Mouse (Mus musculus) adrenal gland, postnatal 10 days (tissue): ENCODE results near the gene Lmntd1. TPM values are rescaled to one million over a fixed set of nuclear protein-coding genes. Genes with fewer than 3 reads are reported as not detected.
A peak's percentile ranks its signal among the peaks of the same experiment; 100 is the strongest.

Source experiments
- DNase-seq: peaks from one replicate; pipeline ENCODE4 v3.0.0; 2021; ENCODE audit warnings: mixed read lengths
- total RNA-seq, 2 experiments: library from RNA; stranded (reverse); gene quantifications; 2 replicates each; pipeline ENCODE4 v1.2.3; 2021

The Lmntd1 gene
- total RNA-seq, 2 experiments from 2014 or later, result 1.2 to 1.7 TPM

GRCm38 (mm10) chr6:145378689-145379088 is 235.4 kb downstream of the Lmntd1 start:
- no peak for DNase-seq

- DNase-seq, result no peak
Observed at GRCm38 (mm10) chr6:145374372-145374771, 239.7 kb downstream of the Lmntd1 start.

GRCm38 (mm10) chr6:145373712-145374221 is 240.4 kb downstream of the Lmntd1 start:
- no peak for DNase-seq

- DNase-seq, result no peak
Observed at GRCm38 (mm10) chr6:145372066-145372465, 242.1 kb downstream of the Lmntd1 start.

GRCm38 (mm10) chr6:145371586-145371985 is 242.5 kb downstream of the Lmntd1 start:
- no peak for DNase-seq

GRCm38 (mm10) chr6:145370302-145370701 is 243.8 kb downstream of the Lmntd1 start:
- DNase-seq, result no peak

GRCm38 (mm10) chr6:145369290-145369689 is 244.8 kb downstream of the Lmntd1 start:
- DNase-seq, result no peak

- no peak for DNase-seq
Observed at GRCm38 (mm10) chr6:145366488-145366887, 247.6 kb downstream of the Lmntd1 start.

- no peak for DNase-seq
Observed at GRCm38 (mm10) chr6:145363698-145364097, 250.4 kb downstream of the Lmntd1 start.

- no peak for DNase-seq
Observed at GRCm38 (mm10) chr6:145361109-145361694, 252.9 kb downstream of the Lmntd1 start.

- peak; percentile 75 for DNase-seq
Observed at GRCm38 (mm10) chr6:145359470-145360430, 254.4 kb downstream of the Lmntd1 start.

GRCm38 (mm10) chr6:145358001-145358400 is 256.1 kb downstream of the Lmntd1 start:
- no peak for DNase-seq

- no peak for DNase-seq
Observed at GRCm38 (mm10) chr6:145353806-145354205, 260.3 kb downstream of the Lmntd1 start.

GRCm38 (mm10) chr6:145352705-145353104 is 261.4 kb downstream of the Lmntd1 start:
- no peak for DNase-seq

- DNase-seq, result peak; percentile 51
Observed at GRCm38 (mm10) chr6:145348196-145348915, 265.8 kb downstream of the Lmntd1 start.

- DNase-seq, result no peak
Observed at GRCm38 (mm10) chr6:145347641-145348040, 266.5 kb downstream of the Lmntd1 start.

GRCm38 (mm10) chr6:145346789-145347557 is 267.1 kb downstream of the Lmntd1 start:
- peak; percentile 78 for DNase-seq

GRCm38 (mm10) chr6:145346305-145346704 is 267.8 kb downstream of the Lmntd1 start:
- DNase-seq, result no peak

GRCm38 (mm10) chr6:145344719-145345118 is 269.4 kb downstream of the Lmntd1 start:
- DNase-seq, result no peak

- no peak for DNase-seq
Observed at GRCm38 (mm10) chr6:145343457-145343856, 270.7 kb downstream of the Lmntd1 start.

- DNase-seq, result no peak
Observed at GRCm38 (mm10) chr6:145342836-145343235, 271.3 kb downstream of the Lmntd1 start.
